Mouse (Mus musculus): ENCODE results near the gene Lmna. TPM values are rescaled to one million over a fixed set of nuclear protein-coding genes. Genes with fewer than 3 reads are reported as not detected.
A peak's percentile ranks its signal among the peaks of the same experiment; 100 is the strongest.

Gene Lmna
- total RNA-seq, 2 experiments from 2014 or later: 99.2 to 106 TPM

GRCm38 (mm10) chr3:88473571-88473970 lies 36.2 kb downstream of the Lmna start:
- no peak for DNase-seq

- no peak for DNase-seq
Measured at GRCm38 (mm10) chr3:88473020-88473419, 36.7 kb downstream of the Lmna start.

- DNase-seq: no peak
Measured at GRCm38 (mm10) chr3:88470943-88471479, 38.7 kb downstream of the Lmna start.

- DNase-seq: no peak
Measured at GRCm38 (mm10) chr3:88469466-88469865, 40.3 kb downstream of the Lmna start.

GRCm38 (mm10) chr3:88467116-88467824 lies 42.5 kb downstream of the Lmna start:
- peak; percentile 58 for DNase-seq

GRCm38 (mm10) chr3:88465127-88465526 lies 44.6 kb downstream of the Lmna start:
- DNase-seq: no peak

GRCm38 (mm10) chr3:88464425-88464824 lies 45.3 kb downstream of the Lmna start:
- DNase-seq: no peak

GRCm38 (mm10) chr3:88460983-88461696 lies 48.6 kb downstream of the Lmna start, which contains the start of gene Sema4a:
TSS of gene Sema4a (minus strand) at chr3:88461182.
- no peak for DNase-seq

- DNase-seq: no peak
Measured at GRCm38 (mm10) chr3:88460029-88460428, 49.7 kb downstream of the Lmna start.

GRCm38 (mm10) chr3:88458778-88459219 lies 51.0 kb downstream of the Lmna start:
- DNase-seq: no peak

GRCm38 (mm10) chr3:88456746-88457532 lies 52.8 kb downstream of the Lmna start:
- no peak for DNase-seq

GRCm38 (mm10) chr3:88456313-88456712 lies 53.4 kb downstream of the Lmna start:
- DNase-seq: no peak

- DNase-seq: no peak
Measured at GRCm38 (mm10) chr3:88455588-88456264, 54.0 kb downstream of the Lmna start.

- DNase-seq: no peak
Measured at GRCm38 (mm10) chr3:88454762-88455587, 54.8 kb downstream of the Lmna start.

GRCm38 (mm10) chr3:88453986-88454385 lies 55.8 kb downstream of the Lmna start:
- DNase-seq: no peak

- DNase-seq: no peak
Measured at GRCm38 (mm10) chr3:88453369-88453768, 56.4 kb downstream of the Lmna start.

GRCm38 (mm10) chr3:88452716-88453115 lies 57.0 kb downstream of the Lmna start:
- DNase-seq: no peak

- DNase-seq: no peak
Measured at GRCm38 (mm10) chr3:88452246-88452645, 57.5 kb downstream of the Lmna start.

GRCm38 (mm10) chr3:88450379-88451131 lies 59.2 kb downstream of the Lmna start:
- no peak for DNase-seq

- DNase-seq: peak; percentile 51
Measured at GRCm38 (mm10) chr3:88449395-88450023, 60.2 kb downstream of the Lmna start.
